Mouse (Mus musculus) small intestine, adult 2 months (tissue): ENCODE measurements around the gene Bmp6.

Source experiments
- CTCF ChIP-seq: fragments of 200-500 bp; IDR thresholded peaks from 2 replicates; pipeline ENCODE4 v1.5.1; 2012; ENCODE audit warnings: low read depth, mild to moderate bottlenecking, control low read depth, inconsistent platforms, low read length, moderate library complexity, mixed read lengths; ENCODE audit not compliant: insufficient replicate concordance, insufficient read length; ENCODE audit errors: extremely low read depth
- POLR2A ChIP-seq: fragments of 200-500 bp; IDR thresholded peaks from 2 replicates; pipeline ENCODE4 v1.6.1; 2012; ENCODE audit warnings: low read depth, mild to moderate bottlenecking, control low read depth, inconsistent platforms, low read length, moderate library complexity

DNA sequence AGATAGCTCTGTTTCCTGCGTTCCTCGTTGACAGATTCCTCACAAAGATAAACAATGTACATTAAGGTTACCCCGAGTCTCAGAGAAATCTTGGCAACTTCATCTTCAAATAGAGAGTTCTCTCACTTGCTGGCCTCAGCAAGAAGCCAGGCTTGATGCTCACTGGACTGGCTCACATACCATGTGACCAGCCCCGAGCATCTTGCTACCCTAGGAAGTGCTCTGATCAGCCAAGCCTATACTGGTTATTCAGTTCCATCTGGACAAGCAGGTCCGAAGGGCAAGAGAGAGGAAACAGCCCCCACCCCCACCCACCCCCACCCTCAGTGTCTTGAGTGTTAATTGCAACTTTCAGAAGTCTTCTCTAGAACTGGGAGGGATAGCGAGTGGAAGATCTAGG is 141.9 kb downstream of the Bmp6 start:
- TF ChIP-seq POLR2A: no peak
- no peak for TF ChIP-seq CTCF
